Mouse (Mus musculus) embryonic facial prominence, embryonic 11.5 days (tissue): ENCODE measurements around the gene Aamdc. TPM values are rescaled to one million over a fixed set of nuclear protein-coding genes. Genes with fewer than 3 reads are reported as not detected.

Experiments used
- ATAC-seq: fragments of 200-750 bp; cut with Nextera tagmentation; replicated peaks from 2 replicates; pipeline ENCODE4 v1.8.0; 2017; ENCODE audit warnings: low read depth; ENCODE audit not compliant: insufficient number of reproducible peaks, low FRiP score, low TSS enrichment
- DNase-seq: peaks from one replicate; pipeline ENCODE4 v3.0.0-alpha.2; 2015; ENCODE audit warnings: low spot score
- H3K27ac ChIP-seq: fragments of 300-500 bp; sonication (generic); replicated peaks from 2 replicates; pipeline ENCODE4 v1.5.1; 2014; ENCODE audit warnings: mild to moderate bottlenecking, low read depth, low read length, control low read depth
- H3K27me3 ChIP-seq: fragments of 300-500 bp; sonication (generic); 2 replicates; pipeline ENCODE4 v1.6.1; 2014; ENCODE audit warnings: mild to moderate bottlenecking, low read length, moderate library complexity, mixed read lengths; ENCODE audit not compliant: control insufficient read depth, insufficient read depth
- H3K36me3 ChIP-seq: fragments of 300-500 bp; sonication (generic); replicated peaks from 2 replicates; pipeline ENCODE4 v1.6.1; 2014; ENCODE audit warnings: low read depth, mild to moderate bottlenecking, low read length, moderate library complexity, mixed read lengths; ENCODE audit not compliant: control insufficient read depth, insufficient read depth
- H3K4me1 ChIP-seq: fragments of 300-500 bp; sonication (generic); 2 replicates; pipeline ENCODE4 v1.6.1; 2014; ENCODE audit warnings: low read length, mixed read lengths; ENCODE audit not compliant: control insufficient read depth, insufficient read depth
- H3K4me2 ChIP-seq: fragments of 300-500 bp; sonication (generic); 2 replicates; pipeline ENCODE4 v1.6.1; 2014; ENCODE audit warnings: low read depth, mild to moderate bottlenecking, control low read depth, low read length, moderate library complexity
- H3K4me3 ChIP-seq: fragments of 300-500 bp; sonication (generic); 2 replicates; pipeline ENCODE4 v1.5.1; 2014; ENCODE audit warnings: low read depth, low read length, control low read depth
- H3K9ac ChIP-seq: fragments of 300-500 bp; sonication (generic); replicated peaks from 2 replicates; pipeline ENCODE4 v1.6.1; 2014; ENCODE audit warnings: mild to moderate bottlenecking, control low read depth, low read length
- H3K9me3 ChIP-seq: fragments of 300-500 bp; sonication (generic); replicated peaks from 2 replicates; pipeline ENCODE4 v1.6.1; 2016; ENCODE audit warnings: mild to moderate bottlenecking, low read length, inconsistent platforms, mixed read lengths; ENCODE audit not compliant: control insufficient read depth
- WGBS: fragments of 180-500 bp; shearing (Covaris S2); extraction: QIAGEN DNeasy Blood & Tissue Kit; methylation state at CpG from one replicate; pipeline ENCODE4 v1.1.7; 2014; 5-methylcytosine and 5-hydroxymethylcytosine counted together
- polyA plus RNA-seq: library from polyadenylated mRNA; unstranded; fragments of >200 nt; fragmentation: Nextera tagmentation; extraction: Ambion mirVana; gene quantifications from 2 replicates; pipeline ENCODE4 v1.2.1, GENCODE M21; 2014

The Aamdc gene
- polyA plus RNA-seq, 1 experiment from 2014 or later: 37.2 TPM

GRCm38 (mm10) chr7:97550673-97551072 is 28.6 kb downstream of the Aamdc start:
- no peak for DNase-seq

GRCm38 (mm10) chr7:97549301-97549700 is 30.0 kb downstream of the Aamdc start:
- DNase-seq (no peak), ATAC-seq (no peak)
- 96% methylated on average over 10 of the region's 10 CpGs for WGBS
- no peaks in the 10 kb centered on the region for H3K36me3 ChIP-seq
- no peak overlapping the region for H3K4me3 ChIP-seq
- H3K4me1 ChIP-seq: no peaks in the 10 kb centered on the region
- no peak overlapping the region for H3K4me2 ChIP-seq
- H3K27ac ChIP-seq: no peak overlapping the region
- H3K9me3 ChIP-seq: no peaks in the 10 kb centered on the region
- H3K27me3 ChIP-seq: no peaks in the 10 kb centered on the region
- no peak overlapping the region for H3K9ac ChIP-seq

More at GRCm38 (mm10) chr7:97550673-97551072, 28.6 kb downstream of the Aamdc start:
- H3K4me1 ChIP-seq: no peaks in the 10 kb centered on the region
- no peaks in the 10 kb centered on the region for H3K36me3 ChIP-seq
- no peak for ATAC-seq
- 86% methylated on average over 9 of the region's 9 CpGs for WGBS
- no peaks in the 10 kb centered on the region for H3K27me3 ChIP-seq
- no peak overlapping the region for H3K4me2 ChIP-seq
- H3K27ac ChIP-seq: no peak overlapping the region
- H3K9me3 ChIP-seq: no peaks in the 10 kb centered on the region
- no peak overlapping the region for H3K4me3 ChIP-seq
- no peak overlapping the region for H3K9ac ChIP-seq

GRCm38 (mm10) chr7:97546462-97546861 is 32.8 kb downstream of the Aamdc start:
- WGBS: 81% methylated on average over 2 of the region's 2 CpGs
- no peaks in the 10 kb centered on the region for H3K27me3 ChIP-seq
- H3K4me1 ChIP-seq: no peaks in the 10 kb centered on the region
- H3K27ac ChIP-seq: no peak overlapping the region
- 0 out of 2 replicates have a peak, but pooled peaks cover 3% of the 10 kb centered on the region for H3K36me3 ChIP-seq
- no peak for DNase-seq
- H3K9ac ChIP-seq: no peak overlapping the region
- no peak for ATAC-seq
- no peaks in the 10 kb centered on the region for H3K9me3 ChIP-seq
- no peak overlapping the region for H3K4me3 ChIP-seq
- H3K4me2 ChIP-seq: no peak overlapping the region

GRCm38 (mm10) chr7:97536571-97536970 is 42.7 kb downstream of the Aamdc start:
- no peak overlapping the region for H3K9ac ChIP-seq
- WGBS: 86% methylated on average over 5 of the region's 5 CpGs
- no peak overlapping the region for H3K4me3 ChIP-seq
- no peaks in the 10 kb centered on the region for H3K4me1 ChIP-seq
- peaks cover 4% of the 10 kb centered on the region for H3K36me3 ChIP-seq
- DNase-seq (no peak), ATAC-seq (no peak)
- H3K27ac ChIP-seq: no peak overlapping the region
- H3K9me3 ChIP-seq: no peaks in the 10 kb centered on the region
- no peak overlapping the region for H3K4me2 ChIP-seq
- H3K27me3 ChIP-seq: no peaks in the 10 kb centered on the region

- H3K4me2 ChIP-seq: no peak overlapping the region
- no peak overlapping the region for H3K27ac ChIP-seq
- H3K4me3 ChIP-seq: no peak overlapping the region
- no peaks in the 10 kb centered on the region for H3K4me1 ChIP-seq
- DNase-seq: no peak
- 82% methylated on average over 5 of the region's 5 CpGs for WGBS
- H3K9ac ChIP-seq: no peak overlapping the region
- no peaks in the 10 kb centered on the region for H3K9me3 ChIP-seq
- H3K36me3 ChIP-seq: peaks cover 3% of the 10 kb centered on the region
- no peak for ATAC-seq
- H3K27me3 ChIP-seq: no peaks in the 10 kb centered on the region
Observed at GRCm38 (mm10) chr7:97535531-97535930, 43.8 kb downstream of the Aamdc start.

- H3K4me1 ChIP-seq: no peaks in the 10 kb centered on the region
- H3K27ac ChIP-seq: no peak overlapping the region
- H3K4me3 ChIP-seq: no peak overlapping the region
- H3K4me2 ChIP-seq: no peak overlapping the region
- no peak overlapping the region for H3K9ac ChIP-seq
- ATAC-seq (no peak), DNase-seq (no peak)
- H3K27me3 ChIP-seq: no peaks in the 10 kb centered on the region
- no peaks in the 10 kb centered on the region for H3K9me3 ChIP-seq
- no peaks in the 10 kb centered on the region; the same call in none of the 2 replicates for H3K36me3 ChIP-seq
- WGBS: 96% methylated on average over 2 of the region's 2 CpGs
Observed at GRCm38 (mm10) chr7:97519935-97520334, 59.4 kb downstream of the Aamdc start.

GRCm38 (mm10) chr7:97514786-97515185 is 64.5 kb downstream of the Aamdc start:
- Histone ChIP-seq H3K9ac (no peak overlapping the region), H3K36me3 (no peaks in the 10 kb centered on the region; the same call in none of the 2 replicates), H3K27ac (no peak overlapping the region), H3K27me3 (no peaks in the 10 kb centered on the region), H3K4me3 (no peak overlapping the region), H3K4me2 (no peak overlapping the region), H3K4me1 (no peaks in the 10 kb centered on the region), H3K9me3 (no peaks in the 10 kb centered on the region)
- WGBS: 87% methylated on average over 1 of the region's 1 CpGs
- ATAC-seq (no peak), DNase-seq (no peak)

GRCm38 (mm10) chr7:97500555-97501209 is 78.6 kb downstream of the Aamdc start:
- Histone ChIP-seq H3K4me1 (no peaks in the 10 kb centered on the region), H3K27ac (no peak overlapping the region), H3K27me3 (no peaks in the 10 kb centered on the region), H3K36me3 (peaks cover 2% of the 10 kb centered on the region; the same call in 1 of the 2 replicates), H3K9ac (no peak overlapping the region), H3K9me3 (no peaks in the 10 kb centered on the region), H3K4me3 (no peak overlapping the region), H3K4me2 (no peak overlapping the region)
- WGBS: 88% methylated on average over 5 of the region's 5 CpGs
- no peak for DNase-seq
- no peak for ATAC-seq
